Mouse (Mus musculus) forebrain, embryonic 14.5 days (tissue): ENCODE data around the gene Tango2. TPM values are rescaled to one million over a fixed set of nuclear protein-coding genes. Genes with fewer than 3 reads are reported as not detected.
A peak's percentile ranks its signal among the peaks of the same experiment; 100 is the strongest.

ENCODE experiments used
- ATAC-seq: fragments of 200-750 bp; cut with Nextera tagmentation; 2 replicates; pipeline ENCODE4 v1.8.0; 2017; ENCODE audit warnings: mild to moderate bottlenecking, moderate library complexity
- DNase-seq: peaks from one replicate; pipeline ENCODE4 v3.0.0-alpha.2; 2015; ENCODE audit warnings: low spot score
- H3K27ac ChIP-seq: fragments of 300-500 bp; sonication (generic); 2 replicates; pipeline ENCODE4 v1.5.1; 2014; ENCODE audit warnings: low read depth, mild to moderate bottlenecking, control low read depth, low read length, moderate library complexity
- H3K27me3 ChIP-seq: fragments of 300-500 bp; sonication (generic); replicated peaks from 2 replicates; pipeline ENCODE4 v1.6.1; 2014; ENCODE audit warnings: low read length, control low read depth, mixed read lengths; ENCODE audit not compliant: control insufficient read depth, insufficient read depth
- H3K36me3 ChIP-seq: fragments of 300-500 bp; sonication (generic); 2 replicates; pipeline ENCODE4 v1.6.1; 2014; ENCODE audit warnings: low read length, control low read depth; ENCODE audit not compliant: control insufficient read depth, insufficient read depth
- H3K4me1 ChIP-seq: fragments of 300-500 bp; sonication (generic); 2 replicates; pipeline ENCODE4 v1.6.1; 2014; ENCODE audit warnings: antibody characterized with exemption, low read length, control low read depth; ENCODE audit not compliant: control insufficient read depth, insufficient read depth
- H3K4me2 ChIP-seq: fragments of 300-500 bp; sonication (generic); 2 replicates; pipeline ENCODE4 v1.6.1; 2014; ENCODE audit warnings: mild to moderate bottlenecking, control low read depth, low read length
- H3K4me3 ChIP-seq: fragments of 300-500 bp; sonication (generic); 2 replicates; pipeline ENCODE4 v1.5.1; 2014; ENCODE audit warnings: low read depth, low read length, control low read depth
- H3K9ac ChIP-seq: fragments of 300-500 bp; sonication (generic); 2 replicates; pipeline ENCODE4 v1.6.1; 2014; ENCODE audit warnings: mild to moderate bottlenecking, low read length, control low read depth, moderate library complexity
- H3K9me3 ChIP-seq: fragments of 300-500 bp; sonication (generic); replicated peaks from 2 replicates; pipeline ENCODE4 v1.6.1; 2016; ENCODE audit warnings: low read length, control low read depth, mixed read lengths; ENCODE audit not compliant: control insufficient read depth
- WGBS: fragments of 180-500 bp; shearing (Covaris S2); extraction: QIAGEN DNeasy Blood & Tissue Kit; methylation state at CpG from one replicate; pipeline ENCODE4 v1.1.7; 2014; 5-methylcytosine and 5-hydroxymethylcytosine counted together
- polyA plus RNA-seq: library from polyadenylated mRNA; unstranded; fragments of >200 nt; fragmentation: Nextera tagmentation; extraction: Ambion mirVana; gene quantifications from 2 replicates; pipeline ENCODE4 v1.2.1, GENCODE M21; 2014

The Tango2 gene
- polyA plus RNA-seq, 1 experiment from 2014 or later = 78.7 TPM

DNA sequence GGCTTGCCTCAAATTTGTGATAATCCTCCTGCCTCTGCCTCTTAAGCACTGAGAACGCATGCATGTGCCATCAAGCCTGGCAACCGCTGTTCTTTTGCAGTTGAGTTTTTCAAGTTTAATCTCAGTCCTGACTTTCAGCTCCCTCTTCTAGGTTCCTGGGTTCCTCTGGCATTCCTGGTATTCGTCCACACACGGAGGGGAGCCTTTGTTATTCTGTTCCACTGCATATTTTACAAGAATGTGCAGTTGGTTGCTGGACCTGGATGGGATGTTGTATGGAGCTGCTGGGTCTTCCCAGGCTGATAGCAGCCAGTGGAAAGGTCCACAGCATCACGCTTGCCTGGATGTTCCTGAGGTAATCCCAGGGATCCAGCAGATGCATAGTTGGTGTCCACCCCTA, 37.5 kb upstream of the Tango2 start:
- no peak overlapping the region for H3K9ac ChIP-seq
- H3K27ac ChIP-seq = no peak overlapping the region
- DNase-seq (no peak), ATAC-seq (no peak)
- no peaks in the 10 kb centered on the region for H3K36me3 ChIP-seq
- WGBS = 73% methylated on average over 5 of the region's 5 CpGs
- H3K4me3 ChIP-seq = no peak overlapping the region
- no peak overlapping the region for H3K4me2 ChIP-seq
- H3K27me3 ChIP-seq = no peaks in the 10 kb centered on the region
- H3K4me1 ChIP-seq = peaks cover 47% of the 10 kb centered on the region
- H3K9me3 ChIP-seq = no peaks in the 10 kb centered on the region

DNA sequence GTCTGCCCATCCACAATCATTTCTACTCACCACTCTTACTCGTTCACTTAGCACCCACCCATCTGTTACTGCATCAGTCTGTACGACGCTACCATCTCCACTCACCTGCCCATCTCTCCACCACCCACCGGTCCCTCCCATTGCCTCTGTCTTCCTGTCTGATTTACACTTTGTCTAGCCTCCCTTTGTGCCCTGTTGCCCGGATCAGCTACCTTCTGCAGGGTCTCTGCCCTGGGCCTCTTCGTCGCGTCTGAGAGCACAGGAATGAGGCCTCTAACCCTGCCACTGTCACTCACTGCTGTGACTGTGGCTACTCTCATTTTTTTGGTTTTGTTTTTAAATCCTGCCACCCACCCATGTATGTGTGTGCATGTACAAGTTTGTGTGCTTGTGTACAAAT, 36.8 kb upstream of the Tango2 start:
- no peak overlapping the region for H3K4me2 ChIP-seq
- WGBS = 64% methylated on average over 8 of the region's 8 CpGs
- no peak overlapping the region for H3K4me3 ChIP-seq
- peaks cover 54% of the 10 kb centered on the region for H3K4me1 ChIP-seq
- no peaks in the 10 kb centered on the region for H3K9me3 ChIP-seq
- H3K9ac ChIP-seq = no peak overlapping the region
- H3K36me3 ChIP-seq = no peaks in the 10 kb centered on the region
- H3K27me3 ChIP-seq = no peaks in the 10 kb centered on the region
- DNase-seq (no peak), ATAC-seq (no peak)
- H3K27ac ChIP-seq = peak overlapping the region; percentile 44; the same call in 1 of the 2 replicates

DNA sequence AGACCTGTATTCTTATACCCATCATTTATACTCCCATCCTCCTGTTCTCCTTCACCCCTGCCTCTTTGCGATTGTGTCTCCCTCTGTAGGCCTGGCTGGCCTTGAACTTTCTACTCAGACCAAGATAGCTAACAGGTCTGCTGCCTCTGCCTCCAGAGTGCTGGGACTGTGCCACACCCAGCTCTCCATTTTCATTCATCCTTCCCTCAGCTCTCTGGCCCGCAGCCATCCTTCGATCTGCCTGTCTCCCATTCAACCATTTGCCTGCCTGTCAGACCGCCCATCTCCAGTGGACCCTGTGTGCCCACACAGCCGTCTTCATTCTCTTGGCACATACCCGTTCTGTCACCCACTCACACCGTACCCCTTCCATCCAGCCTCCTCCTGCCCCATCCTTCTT, 36.3 kb upstream of the Tango2 start:
- DNase-seq (no peak), ATAC-seq (no peak)
- Histone ChIP-seq H3K9ac (no peak overlapping the region), H3K4me1 (peaks cover 58% of the 10 kb centered on the region), H3K4me3 (no peak overlapping the region), H3K27me3 (no peaks in the 10 kb centered on the region), H3K36me3 (no peaks in the 10 kb centered on the region), H3K4me2 (no peak overlapping the region), H3K27ac (peak overlapping the region; percentile 44; the same call in 1 of the 2 replicates), H3K9me3 (no peaks in the 10 kb centered on the region)
- 38% methylated on average over 7 of the region's 7 CpGs for WGBS

DNA sequence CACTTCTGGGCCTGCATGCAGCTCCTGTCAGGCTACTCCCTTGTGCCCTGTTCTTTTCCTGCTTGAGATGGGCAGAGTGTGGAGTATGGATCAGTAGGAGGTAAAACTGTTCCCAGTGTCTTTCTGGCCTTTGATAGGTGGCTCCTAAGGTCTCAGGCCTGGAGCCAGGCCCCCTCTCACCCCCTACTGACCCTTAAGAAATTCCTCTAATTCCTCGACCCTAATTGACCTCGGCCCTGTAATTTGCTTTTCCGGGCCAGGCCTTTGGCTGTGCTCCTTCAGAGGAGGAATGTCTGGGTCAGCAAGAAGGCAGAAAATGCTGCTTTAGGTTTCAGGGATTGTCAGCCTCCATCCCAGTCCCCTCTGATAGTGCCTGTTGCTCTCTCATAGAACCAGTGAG, 35.9 kb upstream of the Tango2 start:
- DNase-seq = no peak
- Histone ChIP-seq H3K9me3 (no peaks in the 10 kb centered on the region), H3K4me3 (no peak overlapping the region), H3K27me3 (no peaks in the 10 kb centered on the region), H3K4me1 (peaks cover 60% of the 10 kb centered on the region), H3K4me2 (no peak overlapping the region), H3K36me3 (no peaks in the 10 kb centered on the region), H3K27ac (peak overlapping the region; percentile 44; the same call in 1 of the 2 replicates), H3K9ac (no peak overlapping the region)
- no peak for ATAC-seq
- WGBS = 14% methylated on average over 3 of the region's 3 CpGs

DNA sequence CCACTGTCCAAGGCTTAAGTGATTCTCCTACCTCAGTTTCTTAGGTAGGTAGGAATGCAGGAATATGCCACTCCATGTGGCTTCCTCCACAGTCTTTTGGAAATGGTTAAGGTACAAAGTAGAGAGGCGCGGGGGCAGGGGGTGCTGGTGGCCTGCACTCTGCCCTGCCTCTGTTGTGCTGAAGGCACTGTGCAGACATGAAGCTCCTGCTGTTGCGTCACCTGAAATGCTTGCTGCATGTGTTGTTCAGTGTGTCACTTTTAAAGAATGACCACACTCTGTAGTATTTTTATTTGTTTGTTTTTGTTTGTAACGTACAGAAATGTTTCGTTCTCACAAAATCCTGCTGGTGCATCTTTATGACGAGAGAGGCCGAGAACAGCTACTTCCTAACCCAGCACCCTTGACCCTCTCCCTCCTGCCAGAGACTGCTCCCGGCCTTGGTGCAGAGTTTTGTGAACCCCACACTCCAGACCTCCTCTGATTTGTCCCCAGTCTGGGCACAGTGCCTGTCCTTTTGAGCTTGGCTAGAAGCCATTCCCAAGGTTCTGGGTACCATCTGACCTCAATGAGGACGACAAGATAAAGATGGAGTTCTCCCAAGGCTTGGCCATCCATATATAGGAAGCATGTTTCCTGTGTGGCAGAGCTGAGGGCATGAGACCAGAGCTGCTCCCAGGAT, 35.3 kb upstream of the Tango2 start:
- H3K4me1 ChIP-seq = peaks cover 57% of the 10 kb centered on the region
- 75% methylated on average over 9 of the region's 9 CpGs for WGBS

DNA sequence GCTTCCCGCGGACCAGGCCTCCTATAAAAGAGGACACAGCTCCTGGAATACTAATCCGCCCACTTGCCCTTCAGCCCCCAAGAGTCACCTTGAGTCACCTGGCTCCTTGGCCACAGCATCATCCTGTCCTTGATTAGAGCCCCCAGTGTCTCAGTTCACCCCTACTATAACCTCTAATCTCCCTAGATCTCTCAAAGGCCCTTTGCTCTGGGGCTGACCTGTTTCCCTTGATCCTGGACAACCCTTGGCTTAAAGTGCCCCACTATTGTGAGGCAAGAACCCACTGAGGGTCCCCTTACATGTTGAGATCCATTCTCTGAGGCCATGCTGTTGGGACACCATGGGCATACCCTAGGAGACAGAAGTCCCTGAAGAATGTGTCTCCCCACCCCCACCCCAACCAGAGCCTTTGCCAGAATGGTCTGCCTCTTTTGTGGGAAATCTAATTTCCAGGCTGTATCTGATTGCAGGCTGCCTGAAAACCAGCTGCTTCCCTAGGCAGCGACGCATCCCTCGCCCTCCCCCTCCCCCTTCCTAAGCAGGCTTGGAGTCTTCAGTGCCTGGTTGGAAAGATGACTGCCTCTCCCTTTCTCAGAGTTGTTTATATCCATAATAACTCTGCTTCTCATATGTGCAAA, 33.8 kb upstream of the Tango2 start:
- DNase-seq (peak; percentile 88), ATAC-seq (peak; percentile 58)
- Histone ChIP-seq H3K27me3 (no peaks in the 10 kb centered on the region), H3K36me3 (no peaks in the 10 kb centered on the region), H3K9ac (0 out of 2 replicates have a peak overlapping the region, but pooled peaks have one; percentile 2), H3K4me1 (peaks cover 55% of the 10 kb centered on the region), H3K4me3 (no peak overlapping the region), H3K27ac (peak overlapping the region; percentile 70), H3K4me2 (no peak overlapping the region), H3K9me3 (no peaks in the 10 kb centered on the region)
- 41% methylated on average over 6 of the region's 6 CpGs for WGBS

More for the DNA sequence above, 35.3 kb upstream of the Tango2 start:
- 0 out of 2 replicates have a peak overlapping the region, but pooled peaks have one; percentile 24 for H3K27ac ChIP-seq
- H3K9ac ChIP-seq = no peak overlapping the region
- H3K27me3 ChIP-seq = no peaks in the 10 kb centered on the region
- no peak overlapping the region for H3K4me3 ChIP-seq
- H3K36me3 ChIP-seq = no peaks in the 10 kb centered on the region
- no peak overlapping the region for H3K4me2 ChIP-seq
- H3K9me3 ChIP-seq = no peaks in the 10 kb centered on the region
- ATAC-seq (no peak), DNase-seq (no peak)

DNA sequence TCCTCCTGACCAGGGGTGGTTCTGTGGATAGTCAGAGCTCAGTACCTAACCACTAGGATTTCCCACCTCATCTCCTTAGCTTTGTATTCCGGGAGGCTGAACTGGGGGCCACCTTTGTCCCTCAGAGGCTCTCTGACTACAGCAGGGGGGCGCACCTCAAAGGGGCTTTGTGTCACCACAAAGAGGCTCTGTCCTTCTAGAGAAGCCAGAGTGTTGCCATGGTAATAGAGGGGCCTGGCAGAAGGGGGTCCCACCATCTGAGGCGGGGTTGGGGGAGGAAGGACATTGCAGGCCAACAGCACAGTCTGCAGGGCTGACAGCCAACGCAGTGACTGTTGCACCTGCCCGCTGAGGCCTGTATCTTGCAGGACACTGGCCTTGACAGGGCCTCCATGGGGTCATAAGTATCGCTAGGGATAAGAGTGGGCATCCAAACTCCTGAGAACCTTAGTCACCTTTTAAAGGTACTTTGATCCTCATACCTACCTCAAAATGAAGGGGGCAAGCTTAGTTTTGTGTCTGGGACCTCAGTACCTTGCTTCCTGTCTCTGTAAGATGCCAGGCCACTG, 32.7 kb upstream of the Tango2 start:
- Histone ChIP-seq H3K27ac (peak overlapping the region; percentile 70), H3K9ac (no peak overlapping the region), H3K4me1 (peaks cover 55% of the 10 kb centered on the region), H3K27me3 (no peaks in the 10 kb centered on the region), H3K4me2 (no peak overlapping the region), H3K4me3 (no peak overlapping the region), H3K9me3 (no peaks in the 10 kb centered on the region), H3K36me3 (no peaks in the 10 kb centered on the region)
- DNase-seq = peak; percentile 91
- 4% methylated on average over 6 of the region's 6 CpGs for WGBS
- peak; percentile 78 for ATAC-seq

DNA sequence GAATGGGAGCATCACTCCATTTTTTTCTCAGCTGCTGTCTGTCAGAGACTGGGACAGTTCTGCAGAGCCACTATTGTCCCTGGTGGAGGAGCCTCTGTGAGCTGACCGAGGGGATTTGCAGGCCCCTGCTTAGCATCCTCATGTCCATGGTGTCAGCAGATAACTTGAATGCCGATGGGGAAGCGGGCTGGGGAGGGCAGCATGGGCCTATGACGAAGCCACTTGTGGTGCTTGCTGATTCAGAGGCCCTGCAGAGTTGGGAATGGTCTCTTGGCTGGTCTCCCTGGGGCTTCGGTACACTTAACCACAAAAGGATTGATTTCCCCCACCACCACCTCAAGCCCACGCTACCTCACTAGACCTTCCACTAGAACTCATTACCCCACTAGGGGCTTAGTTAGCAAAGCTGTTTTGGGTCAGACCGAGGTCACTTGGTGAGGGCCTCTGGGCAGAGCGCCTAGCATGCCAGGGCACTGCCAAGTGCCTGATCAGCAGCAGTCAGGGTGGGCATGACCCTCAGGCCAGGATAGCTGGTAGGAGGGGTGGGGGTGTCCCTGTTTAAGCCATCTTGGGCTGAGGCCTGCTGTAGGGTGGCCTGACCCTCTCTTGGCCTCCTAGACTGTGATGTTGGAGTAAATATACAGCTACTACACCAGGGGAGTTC, 31.6 kb upstream of the Tango2 start:
- H3K4me2 ChIP-seq = no peak overlapping the region
- H3K4me1 ChIP-seq = peaks cover 53% of the 10 kb centered on the region
- 52% methylated on average over 8 of the region's 8 CpGs for WGBS
- no peak overlapping the region for H3K4me3 ChIP-seq
- no peaks in the 10 kb centered on the region for H3K27me3 ChIP-seq
- no peak for DNase-seq
- ATAC-seq = no peak; the same call in 1 of the 2 replicates
- no peak overlapping the region for H3K9ac ChIP-seq
- no peaks in the 10 kb centered on the region for H3K9me3 ChIP-seq
- H3K27ac ChIP-seq = peak overlapping the region; percentile 70
- H3K36me3 ChIP-seq = no peaks in the 10 kb centered on the region
